Mouse (Mus musculus) megakaryocyte-erythroid progenitor cell, adult 5-6 weeks (primary cell): ENCODE measurements around the gene Zfp287. TPM values are rescaled to one million over a fixed set of nuclear protein-coding genes. Genes with fewer than 3 reads are reported as not detected.
A peak's percentile ranks its signal among the peaks of the same experiment; 100 is the strongest.

Experiments used
- ATAC-seq: replicated peaks from 2 replicates; pipeline ENCODE4 v1.8.0; 2016; ENCODE audit warnings: mild to moderate bottlenecking, inconsistent platforms; ENCODE audit not compliant: severe bottlenecking, poor library complexity, low FRiP score, low TSS enrichment
- total RNA-seq, 2 experiments: library from RNA; stranded (forward) in 1 of 2; stranded (reverse) in 1 of 2; fragments of 200-1000, 215-1000 nt in 1 of 2; fragments of >200 nt in 1 of 2; fragmentation: Nextera tagmentation in 1 of 2; gene quantifications; 2 replicates each; pipeline ENCODE4 v1.2.3; 2014 to 2017

Zfp287 gene
- total RNA-seq, 2 experiments from 2014 or later = 0.13 TPM; not detected in 1

DNA sequence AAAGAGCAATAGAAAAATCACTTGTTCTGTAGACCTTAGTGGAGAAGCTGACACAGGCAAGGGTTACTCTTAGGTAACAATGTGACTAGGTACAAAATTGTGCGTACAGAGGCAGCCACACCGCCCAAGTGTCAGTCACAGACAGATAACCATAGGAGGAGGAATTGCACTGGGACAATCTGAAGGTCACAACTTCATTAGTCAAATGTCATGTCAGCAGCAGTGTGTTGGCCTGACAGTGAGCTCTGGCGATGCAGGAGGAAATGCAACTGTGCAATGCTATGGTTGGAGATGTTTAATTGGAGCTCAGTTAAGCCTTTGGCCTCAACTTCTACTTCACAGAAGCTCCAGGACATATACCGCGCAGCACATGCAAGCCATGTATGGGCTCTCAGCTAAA is 21.0 kb downstream of the Zfp287 start:
- no peak for ATAC-seq

DNA sequence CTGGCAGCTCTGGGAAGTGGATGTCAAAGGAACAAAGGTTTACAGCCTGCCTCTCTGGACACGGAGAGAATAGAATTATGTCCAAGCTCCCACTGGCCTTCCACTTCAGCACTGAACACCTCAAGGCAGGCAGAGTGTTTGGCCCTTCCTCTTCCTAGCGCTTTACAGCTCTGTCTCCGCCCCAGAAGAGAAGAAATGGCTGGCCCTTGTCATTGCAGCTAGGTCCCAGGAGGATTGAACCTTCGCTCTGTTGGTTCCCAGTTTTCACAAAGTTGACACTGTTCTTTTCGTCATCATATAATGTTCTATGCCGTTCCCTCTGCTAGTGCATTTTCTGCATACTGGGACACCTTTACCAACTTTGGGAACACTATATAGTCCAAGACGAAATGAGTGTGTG is 23.5 kb downstream of the Zfp287 start:
- no peak for ATAC-seq

DNA sequence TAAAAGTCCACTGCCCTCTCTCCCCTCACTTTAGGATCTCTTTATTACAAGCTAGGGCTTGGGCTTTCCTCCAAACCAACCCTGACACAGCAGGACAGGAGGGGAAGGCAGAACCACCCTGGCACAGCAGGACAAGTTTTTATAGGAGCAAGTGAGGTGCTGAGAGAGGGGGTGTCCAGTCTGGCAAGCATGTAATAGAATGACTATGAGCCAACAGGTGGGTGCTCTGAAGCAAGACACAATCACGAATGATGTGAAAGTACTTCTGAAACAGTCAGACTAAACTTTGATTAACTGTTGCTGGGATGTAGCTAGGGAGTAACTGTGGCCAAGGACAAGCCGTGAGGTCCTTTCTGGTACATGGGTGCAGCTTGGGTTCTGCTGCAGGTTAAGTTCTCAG is 25.6 kb downstream of the Zfp287 start:
- no peak for ATAC-seq

DNA sequence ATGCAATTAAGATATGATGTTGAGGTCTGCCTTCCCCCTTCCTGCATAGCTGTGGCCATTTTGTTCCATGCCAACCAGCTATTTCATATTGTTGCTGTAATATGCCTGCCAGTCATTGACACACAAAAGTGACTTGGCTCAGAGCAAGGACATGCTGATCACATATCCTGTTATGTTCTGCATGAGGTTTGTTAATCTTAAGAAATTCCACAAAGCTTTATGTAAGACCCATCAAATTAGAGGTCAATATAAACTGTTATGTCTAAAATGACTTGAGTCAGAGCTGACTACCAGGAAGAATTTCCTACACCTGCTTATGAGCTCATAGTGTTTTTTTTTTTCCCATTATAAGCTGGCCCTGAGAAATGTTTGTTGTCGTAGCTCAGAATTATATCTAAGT is 30.5 kb downstream of the Zfp287 start:
- ATAC-seq = no peak

DNA sequence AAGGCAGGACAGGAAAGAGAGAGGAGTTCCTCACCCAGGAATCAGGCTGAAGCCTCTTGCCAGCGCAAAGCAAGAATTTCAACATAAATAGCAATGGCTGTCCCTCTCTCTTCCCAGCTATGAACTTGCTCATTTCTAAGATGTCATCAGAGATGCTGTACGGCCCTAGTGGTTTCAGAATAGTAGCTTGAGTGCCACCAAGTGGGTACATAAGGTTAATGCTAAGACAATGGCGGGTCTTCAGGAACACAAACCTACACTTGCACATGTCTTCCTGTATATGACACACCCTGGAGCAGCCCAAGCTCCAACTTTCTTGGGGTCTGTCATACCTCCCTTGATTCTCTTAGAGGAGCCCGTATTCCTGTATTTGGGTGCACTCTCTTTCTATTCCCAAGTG is 32.0 kb downstream of the Zfp287 start:
- peak; percentile 74 for ATAC-seq

DNA sequence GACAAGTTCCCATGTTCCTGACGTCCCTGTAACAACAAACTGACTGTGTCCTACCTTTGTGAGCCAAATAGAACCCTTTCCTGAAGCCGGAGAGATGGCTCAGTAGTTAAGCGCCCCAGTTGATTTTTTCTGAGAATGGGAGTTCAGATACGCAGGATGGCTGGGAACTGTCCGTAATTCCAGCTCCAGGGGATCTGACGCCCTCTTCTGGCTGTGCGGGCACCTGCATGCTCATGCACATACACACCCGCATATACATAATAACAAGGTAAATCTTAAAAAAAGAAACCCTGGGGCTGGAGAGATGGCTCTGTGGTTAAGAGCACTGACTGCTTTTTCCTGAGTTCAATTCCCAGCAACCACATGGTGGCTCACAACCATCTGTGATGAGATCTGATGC is 36.6 kb downstream of the Zfp287 start:
- ATAC-seq = no peak

DNA sequence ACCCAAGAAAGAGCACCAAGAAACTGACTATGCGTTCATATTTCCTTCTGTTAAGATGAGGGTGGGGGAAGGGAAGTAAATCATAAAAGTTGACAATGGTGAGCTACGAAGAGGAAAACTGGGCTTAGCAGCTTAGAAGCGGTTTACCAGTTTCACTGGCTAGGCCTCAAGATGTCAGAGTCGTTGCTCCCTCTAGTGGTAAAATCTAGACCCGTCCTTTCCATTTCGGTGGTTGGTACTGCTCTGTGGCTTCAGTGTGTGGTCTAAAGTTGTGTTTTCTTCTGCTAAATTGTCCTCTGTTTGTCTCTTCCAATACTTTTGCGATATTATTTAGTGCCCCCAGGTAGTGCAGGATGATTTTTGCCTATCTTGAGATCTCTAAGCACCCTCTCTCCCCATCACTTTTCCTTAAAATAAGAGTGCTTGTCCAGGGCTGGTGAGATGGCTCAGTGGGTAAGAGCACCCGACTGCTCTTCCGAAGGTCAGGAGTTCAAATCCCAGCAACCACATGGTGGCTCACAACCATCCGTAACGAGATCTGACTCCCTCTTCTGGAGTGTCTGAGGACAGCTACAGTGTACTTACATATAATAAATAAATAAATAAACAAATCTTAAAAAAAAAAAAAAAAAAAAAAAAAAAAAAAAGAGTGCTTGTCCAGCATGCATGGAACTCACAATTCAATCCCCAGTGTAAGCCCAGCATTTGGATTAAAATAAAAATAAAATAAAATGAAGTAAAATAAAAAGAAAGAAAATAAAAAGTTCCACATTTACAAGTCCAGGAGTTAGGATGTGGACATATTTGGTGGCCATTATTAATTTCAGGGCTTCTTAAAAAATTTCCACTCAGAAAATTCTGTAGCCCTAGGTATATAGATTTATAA is 38.2 kb downstream of the Zfp287 start:
- peak; percentile 79 for ATAC-seq

DNA sequence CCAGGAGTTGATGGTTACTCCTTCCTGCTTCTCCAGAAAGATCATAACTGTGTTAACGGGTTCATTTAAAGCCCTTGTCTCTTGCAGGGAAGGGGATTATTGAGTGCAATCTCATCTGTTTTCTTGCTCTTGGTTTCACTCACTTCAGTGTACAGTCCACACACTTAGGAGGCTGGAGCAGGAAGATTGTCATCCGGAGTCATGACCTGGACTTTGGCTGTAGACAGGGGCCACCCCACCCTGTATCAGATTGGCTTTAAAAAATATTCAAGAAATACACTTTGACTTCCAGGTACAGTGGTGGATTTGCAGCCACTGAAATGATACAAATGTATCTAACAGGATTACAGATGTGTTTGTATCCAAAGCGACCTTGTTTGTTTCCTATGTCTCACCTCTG is 40.1 kb downstream of the Zfp287 start:
- no peak for ATAC-seq

DNA sequence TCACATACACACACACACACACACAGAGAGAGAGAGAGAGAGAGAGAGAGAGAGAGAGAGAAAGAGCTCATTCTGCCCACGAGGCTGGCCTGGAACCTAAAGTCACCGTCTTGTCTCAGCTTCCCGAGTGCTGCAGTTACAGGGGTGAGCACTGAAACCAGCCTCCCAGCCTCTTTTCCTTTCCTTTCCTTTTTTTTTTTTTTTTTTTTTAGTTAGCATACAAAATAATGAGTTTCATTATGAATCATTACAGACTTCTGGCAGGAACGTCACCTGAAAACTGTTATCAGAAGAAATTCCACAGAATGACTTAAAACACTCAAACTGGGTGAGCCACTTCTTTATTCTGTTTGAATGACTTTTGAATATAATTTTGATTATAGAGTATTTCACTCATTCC is 51.8 kb downstream of the Zfp287 start:
- ATAC-seq = no peak

DNA sequence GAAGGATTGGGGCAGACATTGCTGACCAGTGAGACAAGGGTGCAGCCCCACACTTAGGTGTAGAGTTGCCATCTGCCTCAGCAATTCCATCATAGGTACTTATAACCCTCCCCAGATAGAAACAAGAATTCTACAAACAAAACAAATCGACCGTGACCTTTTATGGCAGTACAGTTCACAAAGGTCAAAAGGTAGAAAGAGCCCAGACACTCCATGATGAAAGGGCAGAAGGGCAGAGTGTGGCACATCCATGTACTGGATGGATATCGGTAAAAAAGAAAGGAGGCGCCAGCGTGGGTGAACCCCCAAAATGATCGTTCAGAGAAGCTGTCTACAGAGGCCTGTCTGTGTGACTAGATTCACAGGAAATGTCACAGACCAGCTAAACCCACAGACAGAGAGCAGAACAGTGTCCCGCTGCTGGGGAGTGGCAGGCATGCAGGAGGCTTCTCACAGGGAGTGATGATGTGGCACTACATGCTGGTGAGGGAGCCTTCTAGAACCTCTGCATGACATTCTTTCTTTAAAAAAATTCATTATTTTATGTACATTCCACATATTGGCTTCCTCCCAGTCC is 52.8 kb downstream of the Zfp287 start:
- no peak for ATAC-seq

DNA sequence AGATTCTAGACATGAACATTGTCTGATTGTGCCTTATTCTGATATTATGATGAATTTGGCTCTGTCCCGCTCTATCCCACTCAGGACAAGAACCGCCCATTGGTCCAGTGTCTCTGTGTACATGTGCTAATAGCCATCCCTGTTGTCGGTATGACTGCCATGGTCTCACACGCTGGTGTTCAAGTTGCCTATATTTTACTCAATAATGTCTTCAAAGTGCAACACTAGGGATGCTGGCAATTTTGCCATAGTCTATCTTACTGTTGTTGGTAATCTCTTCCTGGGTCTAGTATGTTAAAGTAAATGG is 55.5 kb downstream of the Zfp287 start:
- no peak for ATAC-seq

DNA sequence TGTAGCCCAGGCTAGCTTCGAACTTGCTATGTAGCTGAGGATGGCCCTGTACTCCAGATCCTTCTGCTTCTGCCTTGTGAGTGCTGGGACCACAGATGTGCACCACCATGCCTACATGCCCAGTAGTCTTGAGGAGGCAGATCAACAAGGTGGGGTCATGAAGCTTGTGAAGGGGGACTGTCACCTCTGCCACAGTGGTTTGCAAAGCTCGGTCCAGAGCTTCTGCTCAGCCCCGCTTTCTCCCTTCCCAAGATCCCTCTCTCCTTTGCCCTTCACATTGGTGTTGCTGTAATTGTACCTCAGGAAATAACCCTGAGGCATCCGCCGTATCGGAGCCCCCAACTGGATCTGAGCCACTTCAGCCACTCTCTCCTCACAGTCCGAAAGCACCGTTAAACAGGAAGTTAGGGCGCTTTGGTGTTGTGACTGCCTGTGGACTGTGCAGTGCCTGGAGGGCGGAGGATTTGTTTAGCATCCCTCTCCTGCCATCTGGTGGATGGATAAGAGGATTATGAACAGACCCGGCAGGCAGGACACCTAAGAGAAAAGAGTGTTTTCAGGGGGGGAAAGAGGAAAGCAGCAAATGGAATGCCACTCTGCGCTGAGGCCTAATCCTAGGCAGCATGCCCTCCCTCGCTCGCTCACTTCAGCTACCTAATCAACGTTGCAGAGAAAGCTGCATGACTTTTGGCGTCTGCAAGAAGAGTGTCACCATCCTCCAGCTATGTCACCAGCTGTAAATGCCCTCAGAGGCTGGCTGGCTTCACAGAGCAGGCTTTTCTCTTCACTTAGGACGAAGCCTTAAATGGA is 56.0 kb downstream of the Zfp287 start:
- peak; percentile 98 for ATAC-seq

DNA sequence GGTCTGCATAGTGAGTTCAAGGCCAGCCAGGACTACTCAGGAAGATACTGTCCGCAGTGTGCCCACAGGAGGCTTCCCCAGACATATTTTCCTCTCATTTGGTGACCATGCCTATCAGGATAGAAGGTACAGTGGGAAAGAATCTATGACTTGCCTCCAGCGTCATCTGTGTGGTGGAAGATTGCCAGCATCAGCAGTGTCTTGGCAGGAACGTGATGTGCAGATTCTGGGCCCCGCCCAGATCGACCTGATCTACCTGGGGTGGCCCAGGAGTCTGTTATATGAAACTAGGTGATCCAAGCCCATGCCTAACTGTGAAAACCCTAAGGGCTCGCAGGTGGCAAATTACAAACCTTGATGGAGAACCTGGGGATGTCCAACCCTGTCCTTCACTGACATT is 61.7 kb downstream of the Zfp287 start:
- no peak for ATAC-seq

DNA sequence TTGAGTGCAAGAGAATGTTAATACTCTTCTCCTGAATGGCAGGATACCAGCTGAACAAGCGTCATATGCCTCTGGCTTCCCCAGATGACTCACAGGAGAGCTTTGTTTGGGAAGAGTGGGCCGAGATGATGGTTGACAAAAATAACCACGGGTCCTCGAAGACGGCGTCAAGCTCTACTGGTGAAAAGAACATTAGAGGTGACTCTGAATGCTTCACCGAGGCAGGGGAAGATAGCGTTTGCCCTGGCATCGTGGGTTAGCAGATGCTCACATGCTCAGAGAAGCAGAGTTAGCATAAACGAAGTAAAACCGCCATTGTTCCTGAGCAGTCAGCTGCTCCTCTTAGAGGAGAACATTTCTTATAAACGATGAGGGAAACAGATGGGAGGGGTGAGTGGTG is 62.2 kb downstream of the Zfp287 start:
- no peak for ATAC-seq

DNA sequence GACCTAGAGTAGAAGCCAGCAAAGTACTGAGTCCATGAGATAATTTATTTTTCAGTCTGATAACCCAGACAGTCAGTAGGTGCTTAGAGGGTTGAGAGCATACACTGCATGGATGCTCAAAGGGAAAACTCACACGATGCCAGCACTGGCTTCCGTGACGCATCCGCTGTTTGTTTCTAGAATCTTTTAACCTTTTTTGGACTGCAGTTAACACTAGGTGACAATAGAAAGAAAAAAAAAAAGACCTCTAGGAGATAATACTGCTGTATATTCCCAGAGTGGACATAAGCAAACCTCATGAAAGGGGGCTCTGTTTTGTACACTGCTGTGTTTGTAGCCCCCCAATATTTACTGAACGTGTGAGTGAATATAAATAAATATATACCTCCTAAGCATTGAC is 62.7 kb downstream of the Zfp287 start:
- no peak for ATAC-seq

DNA sequence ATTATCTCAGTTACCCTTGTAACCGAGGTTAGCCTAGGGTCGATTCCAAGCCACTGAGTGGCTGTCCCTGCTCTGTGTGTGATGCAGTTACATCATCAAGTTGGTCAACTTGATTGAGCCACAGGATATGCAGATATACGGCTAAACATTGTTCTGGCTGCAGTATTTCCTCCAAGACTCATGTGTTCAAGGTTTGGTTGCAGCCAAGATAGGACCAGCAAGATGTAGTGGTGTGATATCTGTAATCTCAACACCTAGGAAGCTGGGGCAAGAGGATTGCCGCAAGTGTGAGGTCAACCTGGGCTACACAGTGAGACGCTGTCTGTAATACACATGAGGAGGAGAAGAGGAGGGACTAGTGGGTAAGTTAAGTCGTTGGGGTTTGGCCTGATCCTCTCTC is 67.5 kb downstream of the Zfp287 start:
- ATAC-seq = 0 out of 2 replicates have a peak, but pooled peaks have one; percentile 26

DNA sequence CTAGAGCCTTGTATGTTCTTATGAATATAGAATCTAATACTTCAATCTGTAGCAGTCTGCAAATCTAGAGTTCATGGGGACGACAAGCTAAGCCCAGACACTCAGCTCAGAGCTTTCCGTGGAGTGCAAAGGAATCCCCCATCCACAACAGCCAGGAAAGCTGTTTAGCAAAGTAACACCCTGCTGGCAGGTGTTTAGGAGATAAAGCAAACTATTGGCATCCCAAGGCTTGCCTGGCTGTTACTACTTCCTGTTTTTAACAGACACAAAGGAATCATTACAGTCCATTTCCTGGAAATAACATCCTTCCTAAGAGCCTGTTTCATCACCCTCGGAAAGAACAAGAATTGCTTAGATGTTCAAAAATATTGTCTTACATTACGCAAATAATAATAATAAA is 70.8 kb downstream of the Zfp287 start:
- ATAC-seq = no peak

DNA sequence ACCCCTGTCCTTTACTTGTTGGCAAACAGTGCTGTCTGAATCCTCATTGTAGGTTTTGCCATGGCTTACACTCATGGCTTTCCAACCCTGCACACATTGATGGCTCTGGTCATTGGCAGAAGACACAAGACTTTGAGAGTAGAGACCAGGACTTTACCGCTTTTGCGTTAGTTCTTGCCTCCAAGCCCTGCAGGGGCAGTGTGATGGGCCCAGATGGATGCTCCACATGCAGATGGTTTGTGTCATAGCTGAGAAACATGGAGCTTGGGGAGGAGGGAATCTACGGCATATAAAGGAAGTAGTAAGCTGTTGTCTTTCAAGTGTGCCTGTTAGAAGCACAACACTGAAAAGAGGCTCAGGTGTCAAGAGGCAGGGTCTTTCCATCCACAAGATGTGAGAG is 79.6 kb downstream of the Zfp287 start:
- no peak for ATAC-seq

DNA sequence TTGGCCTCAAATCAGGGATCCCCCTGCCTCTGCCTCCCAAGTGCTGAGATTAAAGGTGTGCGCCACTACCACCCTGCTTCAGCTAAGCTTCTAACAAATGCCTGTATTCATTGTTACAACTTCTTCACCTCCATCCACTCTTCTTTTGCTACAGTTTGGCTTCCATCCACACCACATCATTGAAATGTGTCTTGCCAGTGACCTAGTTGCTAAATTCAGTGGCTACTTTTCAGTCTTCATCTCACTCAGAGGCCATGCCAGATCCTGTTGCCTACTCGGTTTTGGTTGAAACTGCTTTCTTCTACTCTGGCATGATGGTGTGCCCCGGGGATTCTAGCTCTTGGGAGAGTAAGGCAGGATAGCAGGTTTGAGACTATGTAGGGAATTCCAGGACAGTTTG is 80.1 kb downstream of the Zfp287 start:
- no peak for ATAC-seq
